Mouse (Mus musculus): Measurements from ENCODE around the gene Icosl.
"Not testable (repeated sequence)": the region's sequence is repeated elsewhere in the genome, so short reads cannot be mapped to it uniquely, and the experiment has no call there.

Icosl gene

GRCm38 (mm10) chr10:78074977-78075376 is 5.9 kb downstream of the Icosl start:
- no peak for DNase-seq (ENCODE audit: low spot score)

- no peak for DNase-seq (ENCODE audit: low spot score)
These were observed 8.8 kb downstream of the Icosl start for GRCm38 (mm10) chr10:78077862-78078261.

- no peak for DNase-seq (ENCODE audit: low spot score)
These were observed 9.2 kb downstream of the Icosl start for GRCm38 (mm10) chr10:78078276-78078675.

GRCm38 (mm10) chr10:78079955-78080591 is 11.0 kb downstream of the Icosl start:
- DNase-seq (ENCODE audit: low spot score), result no peak

- no peak for DNase-seq (ENCODE audit: low spot score)
These were observed 15.0 kb downstream of the Icosl start for GRCm38 (mm10) chr10:78084073-78084472.

- DNase-seq (ENCODE audit: low spot score), result no peak
These were observed 16.6 kb downstream of the Icosl start for GRCm38 (mm10) chr10:78085711-78086110.

GRCm38 (mm10) chr10:78086444-78087061 is 17.5 kb downstream of the Icosl start:
- no peak for DNase-seq (ENCODE audit: low spot score)

GRCm38 (mm10) chr10:78087101-78087511 is 18.0 kb downstream of the Icosl start:
- no peak for DNase-seq (ENCODE audit: low spot score)

GRCm38 (mm10) chr10:78090246-78090645 is 21.1 kb downstream of the Icosl start:
- no peak for DNase-seq (ENCODE audit: low spot score)

GRCm38 (mm10) chr10:78090706-78091491 is 21.8 kb downstream of the Icosl start:
- no peak for DNase-seq (ENCODE audit: low spot score)

- DNase-seq (ENCODE audit: low spot score), result no peak
These were observed 23.0 kb downstream of the Icosl start for GRCm38 (mm10) chr10:78091865-78092724.

- no peak for DNase-seq (ENCODE audit: low spot score)
These were observed 23.6 kb downstream of the Icosl start for GRCm38 (mm10) chr10:78092725-78093029.

GRCm38 (mm10) chr10:78095221-78095620 is 26.1 kb downstream of the Icosl start:
- no peak for DNase-seq (ENCODE audit: low spot score)

GRCm38 (mm10) chr10:78095954-78096931 is 27.1 kb downstream of the Icosl start:
- no peak for DNase-seq (ENCODE audit: low spot score)

- not testable (repeated sequence) for DNase-seq (ENCODE audit: low spot score)
These were observed 30.8 kb downstream of the Icosl start for GRCm38 (mm10) chr10:78099860-78100259.

- DNase-seq (ENCODE audit: low spot score), result no peak
These were observed 32.1 kb downstream of the Icosl start for GRCm38 (mm10) chr10:78100989-78101780.

GRCm38 (mm10) chr10:78104555-78105490 is 35.7 kb downstream of the Icosl start:
- no peak for DNase-seq (ENCODE audit: low spot score)

- DNase-seq (ENCODE audit: low spot score), result no peak
These were observed 36.4 kb downstream of the Icosl start for GRCm38 (mm10) chr10:78105548-78105947.

- DNase-seq (ENCODE audit: low spot score), result no peak
These were observed 45.5 kb downstream of the Icosl start for GRCm38 (mm10) chr10:78114521-78115092.

Data from c-Kit-positive CD71-positive TER-119-positive erythroid progenitor cells, embryonic 14.5 days (primary cell).